Mouse (Mus musculus): ENCODE results near the gene Bend7. TPM values are rescaled to one million over a fixed set of nuclear protein-coding genes. Genes with fewer than 3 reads are reported as not detected.

Gene Bend7
- total and polyA plus RNA-seq, 3 experiments: not detected

DNA sequence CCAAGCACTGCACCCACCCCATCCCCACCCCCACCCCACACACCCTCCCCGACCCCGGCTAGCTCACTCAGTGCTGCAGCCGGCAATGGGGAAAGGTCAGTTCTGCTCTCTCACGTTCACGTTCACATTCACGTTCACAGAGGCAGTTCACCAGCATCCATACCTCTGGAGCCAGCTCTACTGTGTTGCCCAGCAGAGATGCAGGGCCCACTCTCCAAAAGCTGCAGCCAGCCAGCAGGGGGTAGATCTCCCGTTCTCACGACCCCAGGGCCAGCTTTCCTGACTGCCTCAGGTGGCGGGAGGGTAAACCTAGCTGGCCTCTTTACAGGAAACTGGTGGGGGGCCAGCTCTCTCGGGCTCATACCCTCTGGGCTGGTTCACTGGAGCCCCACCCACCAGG is 100.0 kb downstream of the Bend7 start:
- H3K27me3 ChIP-seq (ENCODE audit: control insufficient read depth in 1 of 2, insufficient read depth in 2 of 2, low read length in 2 of 2): peaks cover 1 to 2% of the 10 kb centered on the region in 2 experiments; a peak in 1 of 4 replicates
- no peak for DNase-seq (ENCODE audit: low read depth, low spot score)
- H3K9ac ChIP-seq (ENCODE audit: control insufficient read depth, low read depth, low read length, poor library complexity, severe bottlenecking): no peak overlapping the region
- no peaks in the 10 kb centered on the region for H3K4me1 ChIP-seq (ENCODE audit: control insufficient read depth in 1 of 2, insufficient read depth in 2 of 2, low read length in 2 of 2)
- no peaks in the 10 kb centered on the region for H3K36me3 ChIP-seq (ENCODE audit: control insufficient read depth in 1 of 2, insufficient read depth in 2 of 2, low read length in 2 of 2)
- H3K4me3 ChIP-seq (ENCODE audit: control insufficient read depth in 1 of 2, insufficient read depth in 1 of 2, low read depth in 2 of 2, low read length in 2 of 2): no peak overlapping the region
- H3K27ac ChIP-seq (ENCODE audit: control insufficient read depth, low read depth, low read length): no peak overlapping the region
- TF ChIP-seq USF1 (IDR thresholded peaks at IDR 0.05; ENCODE audit: low read depth, low read length): no peak
- TF ChIP-seq SMC3 (IDR thresholded peaks at IDR 0.05; ENCODE audit: low read depth, low read length): no peak
- no peak for TF ChIP-seq MYB (IDR thresholded peaks at IDR 0.05; ENCODE audit: low read depth, low read length)
- TF ChIP-seq E2F4 (IDR thresholded peaks at IDR 0.05; ENCODE audit: borderline replicate concordance, low read depth, low read length): no peak
- no peak for TF ChIP-seq POLR2AphosphoS5 (IDR thresholded peaks at IDR 0.05; ENCODE audit: borderline replicate concordance, low read depth, low read length)
- TF ChIP-seq NELFE (IDR thresholded peaks at IDR 0.05; ENCODE audit: low read depth, low read length): no peak
- no peak for TF ChIP-seq CTCF (IDR thresholded peaks at IDR 0.05 in 2 of 3, conservative IDR thresholded peaks at IDR 0.05 in 1 of 3; ENCODE audit: control insufficient read depth in 1 of 3, insufficient read depth in 1 of 3, low read depth in 2 of 3, low read length in 3 of 3, poor library complexity in 1 of 3, severe bottlenecking in 1 of 3)
- no peak for TF ChIP-seq JUND (IDR thresholded peaks at IDR 0.05; ENCODE audit: low read depth, low read length)
- H3K9me3 ChIP-seq (replicated peaks; ENCODE audit: insufficient read depth, low read length): no peaks in the 10 kb centered on the region
- no peaks in the 10 kb centered on the region for H3K79me2 ChIP-seq (ENCODE audit: control insufficient read depth, insufficient read depth, low read length, poor library complexity)

DNA sequence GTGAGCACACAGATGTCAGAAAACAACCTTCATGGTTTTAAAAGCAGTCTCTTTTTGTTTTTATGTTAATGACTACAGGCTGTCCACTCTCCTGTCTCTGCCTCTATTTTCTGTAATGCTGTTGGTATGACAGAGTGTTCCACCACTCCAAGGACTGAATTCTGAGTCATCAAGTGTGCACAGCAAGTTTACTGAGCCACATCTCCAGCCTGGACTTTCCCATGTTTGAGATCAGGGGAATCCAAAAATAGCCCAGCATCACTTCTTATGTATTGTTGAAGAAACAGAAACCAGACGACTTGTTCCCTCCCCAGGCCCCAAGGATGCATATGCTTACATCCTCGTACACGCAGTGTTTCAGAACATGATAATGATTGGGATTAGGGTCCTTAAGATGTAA is 102.6 kb downstream of the Bend7 start:
- H3K27me3 ChIP-seq (ENCODE audit: control insufficient read depth in 1 of 2, insufficient read depth in 2 of 2, low read length in 2 of 2): peaks cover 0 to 1% of the 10 kb centered on the region in 2 experiments; a peak in 1 of 4 replicates
- no peak overlapping the region for H3K27ac ChIP-seq (ENCODE audit: control insufficient read depth, low read depth, low read length)
- H3K9ac ChIP-seq (ENCODE audit: control insufficient read depth, low read depth, low read length, poor library complexity, severe bottlenecking): no peak overlapping the region
- H3K36me3 ChIP-seq (ENCODE audit: control insufficient read depth in 1 of 2, insufficient read depth in 2 of 2, low read length in 2 of 2): no peaks in the 10 kb centered on the region
- TF ChIP-seq EP300 (IDR thresholded peaks at IDR 0.05; ENCODE audit: low read depth in 1 of 2, low read length in 2 of 2): no peak
- no peak for TF ChIP-seq SMC3 (IDR thresholded peaks at IDR 0.05; ENCODE audit: low read depth, low read length)
- no peak for TF ChIP-seq NELFE (IDR thresholded peaks at IDR 0.05; ENCODE audit: low read depth, low read length)
- TF ChIP-seq E2F4 (IDR thresholded peaks at IDR 0.05; ENCODE audit: borderline replicate concordance, low read depth, low read length): no peak
- TF ChIP-seq ZC3H11A (IDR thresholded peaks at IDR 0.05; ENCODE audit: low read depth, low read length): no peak
- TF ChIP-seq GABPA (IDR thresholded peaks at IDR 0.05; ENCODE audit: low read depth, low read length): no peak
- no peak for TF ChIP-seq POLR2AphosphoS5 (IDR thresholded peaks at IDR 0.05; ENCODE audit: borderline replicate concordance, low read depth, low read length)
- no peak for TF ChIP-seq NRF1 (IDR thresholded peaks at IDR 0.05; ENCODE audit: insufficient read depth, low read depth, low read length, poor library complexity, severe bottlenecking)
- no peak for TF ChIP-seq TBP (IDR thresholded peaks at IDR 0.05; ENCODE audit: low read depth, low read length)
- no peak for TF ChIP-seq CTCF (IDR thresholded peaks at IDR 0.05 in 2 of 3, conservative IDR thresholded peaks at IDR 0.05 in 1 of 3; ENCODE audit: control insufficient read depth in 1 of 3, insufficient read depth in 1 of 3, low read depth in 2 of 3, low read length in 3 of 3, poor library complexity in 1 of 3, severe bottlenecking in 1 of 3)
- no peak for TF ChIP-seq USF2 (IDR thresholded peaks at IDR 0.05; ENCODE audit: borderline replicate concordance in 1 of 2, insufficient read depth in 1 of 2, low read depth in 1 of 2, low read length in 2 of 2)
- TF ChIP-seq ZKSCAN1 (IDR thresholded peaks at IDR 0.05; ENCODE audit: low read depth, low read length): no peak
- no peaks in the 10 kb centered on the region for H3K9me3 ChIP-seq (replicated peaks; ENCODE audit: insufficient read depth, low read length)
- no peak for DNase-seq (ENCODE audit: low read depth, low spot score)
- no peak overlapping the region for H3K4me3 ChIP-seq (ENCODE audit: control insufficient read depth in 1 of 2, insufficient read depth in 1 of 2, low read depth in 2 of 2, low read length in 2 of 2)
- no peaks in the 10 kb centered on the region for H3K4me1 ChIP-seq (ENCODE audit: control insufficient read depth in 1 of 2, insufficient read depth in 2 of 2, low read length in 2 of 2)
- H3K79me2 ChIP-seq (ENCODE audit: control insufficient read depth, insufficient read depth, low read length, poor library complexity): no peaks in the 10 kb centered on the region

Data from MEL (cell line).